Mouse (Mus musculus) small intestine, adult 10 weeks (tissue): ENCODE results near the gene Fam183b. TPM values are rescaled to one million over a fixed set of nuclear protein-coding genes. Genes with fewer than 3 reads are reported as not detected.

Experiments used
- polyA plus RNA-seq: library from polyadenylated mRNA; stranded (reverse); fragments of 350-450 nt; fragmentation: Illumina TruSeq; extraction: RNeasy Lipid Tissue Mini Kit (QIAGEN cat#74804); gene quantifications from one replicate; pipeline ENCODE4 v1.2.3, GENCODE M21; 2014; ENCODE audit warnings: low replicate concordance

The Fam183b gene
- polyA plus RNA-seq = 3.0 TPM

GRCm38 (mm10) chr11:58801558-58802228, at the start of gene Fam183b:
Gene Fam183b (minus strand): TSS chr11:58801960.

GRCm38 (mm10) chr11:58846919-58847461, 45.2 kb upstream of the Fam183b start, which contains the start of gene Gm12258:
Gene Gm12258 (plus strand): TSS chr11:58847158.

DNA sequence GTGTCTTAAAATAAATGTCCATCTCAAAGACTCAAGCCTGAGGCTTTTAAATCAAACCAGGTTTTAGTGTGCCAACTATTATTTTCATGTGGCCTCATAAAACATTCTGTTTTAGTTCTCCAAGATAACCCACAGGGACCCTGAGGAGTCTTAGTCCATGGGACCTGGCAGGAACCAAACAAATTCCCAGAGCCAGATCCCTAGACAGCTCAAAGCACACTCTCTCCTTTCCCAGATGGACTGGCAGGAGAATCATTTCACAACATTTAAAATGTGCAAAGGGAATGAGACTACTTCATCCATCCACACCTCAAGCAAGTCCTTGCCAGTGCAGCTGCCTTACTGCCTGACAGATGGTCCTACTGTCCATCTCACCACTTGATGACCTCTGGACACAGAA, 37.2 kb upstream of the Fam183b start, which contains the start of gene Olfr311:
Gene Olfr311, plus strand, starts transcription at position 301 of the 400 bp plus-strand sequence.

GRCm38 (mm10) chr11:58828937-58829336, 27.2 kb upstream of the Fam183b start, which contains the start of gene Olfr312:
Gene Olfr312 (plus strand): TSS chr11:58829237.

DNA sequence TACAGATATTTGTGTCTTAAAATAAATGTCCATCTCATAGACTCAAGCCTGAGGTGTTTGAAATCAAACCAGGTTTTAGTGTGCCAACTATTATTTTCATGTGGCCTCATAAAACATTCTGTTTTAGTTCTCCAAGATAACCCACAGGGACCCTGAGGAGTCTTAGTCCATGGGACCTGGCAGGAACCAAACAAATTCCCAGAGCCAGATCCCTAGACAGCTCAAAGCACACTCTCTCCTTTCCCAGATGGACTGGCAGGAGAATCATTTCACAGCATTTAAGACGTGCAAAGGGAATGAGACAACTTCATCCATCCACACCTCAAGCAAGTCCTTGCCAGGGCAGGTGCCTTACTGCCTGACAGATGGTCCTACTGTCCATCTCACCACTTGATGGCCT, 12.9 kb upstream of the Fam183b start, which contains the start of gene Olfr313:
Gene Olfr313, plus strand, starts transcription at position 301 of the 400 bp plus-strand sequence.

GRCm38 (mm10) chr11:58782480-58783089, 19.2 kb downstream of the Fam183b start, which contains the start of gene Olfr314:
Gene Olfr314 (plus strand): TSS chr11:58782952.

GRCm38 (mm10) chr11:58772888-58773287, 28.9 kb downstream of the Fam183b start, which contains the start of gene Olfr315:
Gene Olfr315 (plus strand): TSS chr11:58773188.

GRCm38 (mm10) chr11:58752434-58752833, 49.3 kb downstream of the Fam183b start, which contains the start of gene Olfr316:
Gene Olfr316 (plus strand): TSS chr11:58752734.

Other genes starting within 250 kb of the Fam183b start
- gene Olfr328, start 246.3 kb downstream of the Fam183b start, polyA plus RNA-seq = not detected
- gene Olfr224, start 231.4 kb downstream of the Fam183b start, polyA plus RNA-seq = not detected
- gene Olfr325, start 224.2 kb downstream of the Fam183b start, polyA plus RNA-seq = not detected
- gene Olfr324, start 206.8 kb downstream of the Fam183b start, polyA plus RNA-seq = not detected
- gene 2210407C18Rik, start 185.9 kb downstream of the Fam183b start, polyA plus RNA-seq = 1,849 TPM
- not detected for gene Olfr323, start 171.5 kb downstream of the Fam183b start, polyA plus RNA-seq
- not detected for gene Trim58, start 161.5 kb downstream of the Fam183b start, polyA plus RNA-seq
- not detected for gene Olfr322, start 143.2 kb downstream of the Fam183b start, polyA plus RNA-seq
- gene Olfr320, start 120.9 kb downstream of the Fam183b start, polyA plus RNA-seq = not detected
- not detected for gene Olfr319, start 102.8 kb downstream of the Fam183b start, polyA plus RNA-seq
- not detected for gene Olfr318, start 77.9 kb downstream of the Fam183b start, polyA plus RNA-seq
- not detected for gene Olfr317, start 62.7 kb downstream of the Fam183b start, polyA plus RNA-seq
- not detected for gene Olfr316, start 49.2 kb downstream of the Fam183b start, polyA plus RNA-seq
- not detected for gene Olfr315, start 28.8 kb downstream of the Fam183b start, polyA plus RNA-seq
- gene Olfr314, start 19.0 kb downstream of the Fam183b start, polyA plus RNA-seq = not detected
- not detected for gene Olfr313, start 13.0 kb upstream of the Fam183b start, polyA plus RNA-seq
- not detected for gene Olfr312, start 27.3 kb upstream of the Fam183b start, polyA plus RNA-seq
- gene Olfr311, start 37.3 kb upstream of the Fam183b start, polyA plus RNA-seq = not detected
- gene Gm12258, start 45.2 kb upstream of the Fam183b start, polyA plus RNA-seq = 7.5 TPM
- gene 2810021J22Rik, start 65.3 kb upstream of the Fam183b start, polyA plus RNA-seq = 7.6 TPM
- 1.9 TPM for gene Zfp39, start 102.3 kb upstream of the Fam183b start, polyA plus RNA-seq
- not detected for gene Btnl10, start 115.9 kb upstream of the Fam183b start, polyA plus RNA-seq
- gene Rnf187, start 137.0 kb upstream of the Fam183b start, polyA plus RNA-seq = 3.1 TPM
- gene Hist3h2ba, start 147.0 kb upstream of the Fam183b start, polyA plus RNA-seq = not detected
- 8.1 TPM for gene Hist3h2a, start 152.7 kb upstream of the Fam183b start, polyA plus RNA-seq
- not detected for gene Trim17, start 152.7 kb upstream of the Fam183b start, polyA plus RNA-seq
- gene Trim11, start 176.1 kb upstream of the Fam183b start, polyA plus RNA-seq = 1.6 TPM